ENCODE assay signal across 10 mouse cellular contexts in the genomic region with DNA sequence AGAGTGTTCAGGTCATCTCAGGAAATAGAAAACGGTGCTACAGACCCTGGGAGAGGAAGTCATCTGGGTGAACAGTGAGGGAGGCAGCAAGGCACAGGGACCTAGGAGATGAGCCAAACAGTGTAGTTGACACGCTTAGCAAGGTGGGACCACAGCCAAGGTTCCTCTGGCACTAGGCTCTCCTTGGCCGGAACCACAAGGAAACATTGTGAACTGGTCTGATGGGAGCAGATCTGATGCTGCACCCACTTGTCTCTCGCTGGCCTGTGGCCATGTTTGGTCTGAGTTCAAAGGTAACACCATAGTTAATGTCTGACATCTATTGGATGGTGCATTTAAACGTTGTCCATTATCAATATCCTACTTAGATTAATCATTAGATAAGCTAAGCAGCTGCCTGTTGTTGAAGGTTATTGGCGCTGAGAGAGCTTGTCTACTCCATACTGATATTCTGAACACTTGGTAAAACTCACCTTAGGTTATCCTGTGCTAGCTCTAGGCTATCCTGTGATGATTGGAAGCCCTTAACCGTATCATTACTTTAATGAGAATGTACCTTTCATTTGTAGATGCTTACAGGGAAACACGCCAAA.
DNase-seq lines count a peak whose midpoint lies in the region; ATAC-seq lines count a peak whose summit lies in the region.
"Had no signal": no experiment of that assay in that cellular context is flagged by ENCODE, and none has a peak within 500 bp of the region (broad histone marks: within the 10 kb centered on the region; RNA-seq: fewer than 3 reads in every experiment).

No protein-coding gene starts in this region.

- H3K4me1 ChIP-seq in hindbrain, embryonic 16.5 days (ENCODE audit: control insufficient read depth, insufficient read depth, low read depth, low read length) = no peaks in the 10 kb centered on the region
- no peaks in the 10 kb centered on the region for H3K4me1 ChIP-seq in hindbrain, embryonic 10.5 days (replicated peaks)
- H3K4me1 ChIP-seq: neural tube, embryonic 13.5 days had no signal

- H3K4me3 ChIP-seq in hindbrain, embryonic 16.5 days (ENCODE audit: low read length) = no peak overlapping the region
- H3K4me3 ChIP-seq in hindbrain, embryonic 10.5 days = no peak overlapping the region
- H3K4me3 ChIP-seq: neural tube, embryonic 13.5 days had no signal

- no peaks in the 10 kb centered on the region for H3K36me3 ChIP-seq in hindbrain, embryonic 16.5 days (ENCODE audit: control insufficient read depth, insufficient read depth, low read length)
- H3K36me3 ChIP-seq in hindbrain, embryonic 10.5 days = no peaks in the 10 kb centered on the region
- H3K36me3 ChIP-seq: neural tube, embryonic 13.5 days had no signal

- no peak overlapping the region for H3K4me2 ChIP-seq in hindbrain, embryonic 16.5 days (ENCODE audit: low read length)
- H3K4me2 ChIP-seq: neural tube, embryonic 13.5 days had no signal

- no peaks in the 10 kb centered on the region for H3K9me3 ChIP-seq in hindbrain, embryonic 16.5 days (ENCODE audit: control insufficient read depth, low read length)
- no peaks in the 10 kb centered on the region for H3K9me3 ChIP-seq in hindbrain, embryonic 10.5 days
- H3K9me3 ChIP-seq: neural tube, embryonic 13.5 days had no signal

- H3K27ac ChIP-seq in hindbrain, embryonic 16.5 days (ENCODE audit: low read depth, low read length) = no peak overlapping the region
- no peak overlapping the region for H3K27ac ChIP-seq in hindbrain, embryonic 10.5 days
- H3K27ac ChIP-seq: neural tube, embryonic 13.5 days had no signal

- no peaks in the 10 kb centered on the region for H3K27me3 ChIP-seq in hindbrain, embryonic 16.5 days (replicated peaks; ENCODE audit: control insufficient read depth, insufficient read depth, low read length)
- no peaks in the 10 kb centered on the region for H3K27me3 ChIP-seq in hindbrain, embryonic 10.5 days (ENCODE audit: insufficient read depth, poor library complexity, severe bottlenecking)
- H3K27me3 ChIP-seq: CH12.LX; neural tube, embryonic 13.5 days had no signal

- ATAC-seq in hindbrain, embryonic 16.5 days = peak; percentile 75

- WGBS in hindbrain, embryonic 16.5 days = 74% methylated on average over 8 of the region's 8 CpGs
- WGBS in hindbrain, embryonic 10.5 days = 87% methylated on average over 8 of the region's 8 CpGs

- no peak for DNase-seq in hindbrain, embryonic 10.5 days (ENCODE audit: low spot score)
- peak; percentile 81 for DNase-seq in adrenal gland, postnatal 14 days
- peak; percentile 71 for DNase-seq in gastrocnemius, adult 18-20 months (ENCODE audit: low spot score)
- peak; percentile 53 for DNase-seq in kidney, postnatal 14 days
- DNase-seq in spleen, postnatal 10 days (ENCODE audit: low spot score in 2 of 2) = no peak
- DNase-seq in embryo, embryonic 10 days (ENCODE audit: low spot score) = no peak
- no peak for DNase-seq in spleen, postnatal 14 days (ENCODE audit: low spot score in 2 of 2)

- no peak overlapping the region for H3K9ac ChIP-seq in hindbrain, embryonic 16.5 days (ENCODE audit: low read depth, low read length)
- H3K9ac ChIP-seq: neural tube, embryonic 13.5 days had no signal

Comparison
In these comparisons a context has a peak if more than half of its experiments do, and no peak if none do; other contexts are left out.
1. DNase-seq: peak in adrenal gland, postnatal 14 days (single experiment), gastrocnemius, adult 18-20 months (single experiment) and kidney, postnatal 14 days (single experiment); none in hindbrain, embryonic 10.5 days (single experiment), spleen, postnatal 10 days (0 of 2), embryo, embryonic 10 days (single experiment) and spleen, postnatal 14 days (0 of 2).